Mouse (Mus musculus) layer of hippocampus, adult 9-10 months (tissue): ENCODE data around the gene Atp1a2.
"Not testable (repeated sequence)": the region's sequence is repeated elsewhere in the genome, so short reads cannot be mapped to it uniquely, and the experiment has no call there.

ENCODE experiments used
- DNase-seq: peaks from one replicate; pipeline ENCODE4 v3.0.0; 2022; ENCODE audit warnings: low spot score

The Atp1a2 gene

DNA sequence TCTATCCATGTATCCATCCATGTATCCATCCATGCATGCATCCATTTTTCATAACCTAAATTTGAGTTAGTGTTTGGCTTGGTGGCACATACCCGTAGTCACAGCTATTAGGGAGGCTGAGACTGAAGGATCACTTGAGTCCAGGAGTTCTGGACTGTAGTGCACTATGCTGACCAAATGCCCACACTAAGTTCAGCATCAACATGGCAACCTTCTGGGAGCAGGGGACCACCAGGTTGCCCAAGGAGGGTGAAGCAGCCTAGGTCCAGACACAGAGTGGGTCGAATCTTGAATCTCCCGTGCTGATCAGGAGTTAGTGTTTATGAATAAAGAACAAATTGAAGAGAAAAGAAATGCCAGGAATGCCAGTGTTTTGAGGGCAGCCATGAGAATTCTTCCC, 26.7 kb downstream of the Atp1a2 start:
- no peak for DNase-seq

DNA sequence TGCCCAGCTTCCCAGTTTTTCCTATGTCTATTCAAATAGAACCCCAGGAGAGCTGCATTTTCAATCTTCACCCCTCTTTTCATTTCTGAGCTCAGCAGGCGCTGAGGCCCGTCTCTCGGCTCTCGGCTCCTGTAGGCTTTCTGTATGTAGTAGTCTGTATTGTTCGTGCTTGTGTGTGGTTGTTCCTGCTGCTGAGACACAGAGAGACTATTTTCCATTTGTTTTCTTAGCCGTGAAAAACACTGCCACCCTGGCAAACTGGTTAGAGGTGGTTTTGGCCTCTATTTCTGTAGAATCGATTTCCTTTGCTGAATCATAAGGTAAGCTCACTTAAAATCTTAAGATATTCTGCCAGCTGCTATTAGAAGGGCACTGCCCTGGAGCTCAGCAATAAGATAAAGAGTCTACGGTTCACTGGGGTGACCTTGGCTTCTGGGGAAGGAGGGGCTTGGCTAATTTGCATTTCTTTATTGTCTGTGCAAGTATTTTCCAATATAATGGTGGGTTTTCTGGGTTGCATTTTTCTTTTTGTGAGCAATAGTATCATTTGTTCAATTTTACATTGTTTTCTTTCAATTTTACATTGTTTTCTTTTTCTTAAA, 36.3 kb downstream of the Atp1a2 start, which contains the start of gene Igsf8:
Gene Igsf8 (plus strand): TSS at position 165 of the 602 bp plus-strand sequence.
- no peak for DNase-seq

DNA sequence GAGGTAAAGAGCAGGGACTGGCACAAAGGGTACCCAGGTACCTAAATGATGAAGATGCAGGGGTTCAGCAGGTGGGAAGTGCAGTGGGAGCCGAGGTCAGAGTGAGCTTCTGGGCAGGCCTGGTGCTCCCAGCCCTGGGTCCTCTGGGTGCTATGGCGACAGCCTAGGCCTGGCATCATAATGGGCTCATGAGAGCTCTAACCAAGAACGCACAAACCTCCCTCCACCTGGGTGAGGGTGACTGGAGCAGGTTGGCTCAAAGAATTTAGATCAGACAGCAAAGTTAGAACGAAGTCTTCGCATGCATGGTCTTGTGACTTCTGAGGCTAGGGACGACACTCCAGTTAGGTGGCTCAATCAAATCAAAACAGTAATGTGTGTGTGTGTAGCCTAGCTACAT, 39.5 kb downstream of the Atp1a2 start, which contains the start of gene Atp1a4:
Gene Atp1a4 (minus strand): TSS at position 101 of the 400 bp plus-strand sequence.
- no peak for DNase-seq

DNA sequence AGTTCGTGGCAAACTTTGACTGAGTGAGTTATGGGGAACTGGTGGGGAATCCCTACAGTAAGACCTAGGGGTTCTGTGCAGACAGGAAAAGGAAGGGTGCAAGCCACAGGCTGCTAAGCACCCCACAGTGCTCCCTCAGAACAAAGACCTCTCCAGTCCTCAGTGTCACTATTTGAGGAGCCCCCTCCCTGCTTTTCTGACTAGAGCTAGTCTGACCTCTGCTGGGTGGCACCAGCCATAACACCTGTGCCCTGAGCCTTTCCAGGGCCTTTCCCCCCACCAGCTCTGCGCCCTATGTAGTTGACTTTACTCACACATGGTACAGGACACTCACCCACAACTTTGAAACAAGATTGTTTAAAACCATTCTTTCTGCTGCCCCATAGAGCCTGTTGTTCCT, 50.2 kb downstream of the Atp1a2 start:
- DNase-seq = no peak

DNA sequence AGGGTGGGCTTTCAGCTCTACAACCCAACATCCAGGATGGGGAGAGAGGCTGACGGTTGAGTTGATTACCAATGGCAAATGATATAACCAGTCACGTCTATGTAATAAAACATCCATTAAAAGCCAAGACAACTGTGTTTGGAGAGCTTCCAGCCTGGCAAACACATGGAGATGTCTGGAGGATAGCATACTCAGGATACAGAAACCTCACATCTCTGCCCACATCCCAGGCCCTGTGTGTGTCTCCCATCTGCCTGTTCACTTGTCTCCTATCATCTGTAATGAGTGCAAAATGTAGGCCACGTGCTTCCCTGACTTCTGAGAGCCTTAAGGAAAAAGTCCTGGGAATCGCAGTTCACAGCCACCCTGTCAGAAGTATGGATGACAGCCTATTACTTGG, 50.6 kb downstream of the Atp1a2 start:
- DNase-seq = peak; percentile 27

DNA sequence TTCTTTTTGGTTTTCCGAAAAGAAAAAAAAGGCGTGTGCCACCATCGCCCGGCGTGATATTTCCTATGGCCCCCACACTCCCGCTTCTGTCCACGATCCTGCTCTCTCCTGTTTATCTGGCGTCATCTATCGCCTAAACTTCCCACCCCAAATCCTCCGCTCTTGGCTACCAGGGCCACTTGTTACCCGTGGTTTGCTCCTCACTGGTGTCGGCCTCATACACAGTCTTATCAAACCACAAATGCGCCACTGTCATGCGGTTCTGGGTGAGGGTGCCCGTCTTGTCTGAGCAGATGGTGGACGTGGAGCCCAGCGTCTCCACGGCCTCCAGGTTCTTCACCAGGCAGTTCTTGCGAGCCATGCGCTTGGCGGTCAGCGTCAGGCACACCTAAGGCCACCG, 53.2 kb downstream of the Atp1a2 start:
- not testable (repeated sequence) for DNase-seq

DNA sequence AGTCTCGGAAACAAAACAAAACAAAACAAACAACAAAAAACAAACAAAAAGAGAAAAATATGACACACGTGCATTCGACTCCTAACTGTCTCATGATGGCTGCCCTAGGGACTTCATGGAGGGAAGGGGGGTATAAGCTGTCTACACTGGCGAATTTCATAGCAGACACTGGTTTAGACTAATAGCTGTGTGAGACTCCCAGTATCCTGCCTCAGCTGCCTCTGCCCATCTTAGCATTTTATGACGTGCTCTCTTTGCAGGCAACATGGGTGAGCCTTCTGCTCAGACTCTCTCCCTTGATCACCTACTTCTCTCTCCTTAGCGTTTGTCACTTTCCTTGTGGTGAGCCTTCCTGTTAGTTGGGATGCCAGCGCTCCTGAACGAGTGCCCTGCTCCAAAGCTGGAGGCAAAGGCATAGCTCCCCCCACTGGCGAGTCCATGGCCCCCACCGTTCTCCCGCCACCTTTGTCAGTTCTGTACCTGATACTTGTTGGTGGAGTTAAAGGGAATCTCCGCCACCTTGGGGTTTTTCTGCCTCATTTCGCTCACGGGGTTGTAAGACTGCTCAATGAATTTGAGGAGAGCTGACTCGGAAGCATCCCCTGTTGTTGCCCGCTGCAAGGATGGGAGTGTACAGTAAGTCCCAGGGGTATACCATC, 54.2 kb downstream of the Atp1a2 start:
- no peak for DNase-seq

DNA sequence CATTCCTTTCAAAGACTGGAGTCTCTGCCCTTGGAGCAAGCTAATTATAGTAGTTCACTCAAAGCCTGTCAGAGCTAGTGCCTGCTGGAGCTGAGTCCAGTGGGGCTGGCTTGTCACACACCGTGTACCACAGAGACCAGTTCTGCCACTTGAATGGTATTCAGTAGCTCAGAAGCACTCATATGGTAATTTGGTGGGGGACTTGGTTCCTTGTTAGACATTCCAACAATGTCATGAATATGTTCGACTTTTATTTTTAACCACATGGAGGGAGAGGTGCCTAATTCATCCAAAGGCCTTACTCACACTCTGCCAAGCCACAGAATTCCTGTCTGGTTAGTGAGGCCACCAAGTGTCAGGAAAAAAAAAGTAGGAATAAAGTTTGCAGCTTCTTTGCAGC, 55.5 kb downstream of the Atp1a2 start:
- no peak for DNase-seq

DNA sequence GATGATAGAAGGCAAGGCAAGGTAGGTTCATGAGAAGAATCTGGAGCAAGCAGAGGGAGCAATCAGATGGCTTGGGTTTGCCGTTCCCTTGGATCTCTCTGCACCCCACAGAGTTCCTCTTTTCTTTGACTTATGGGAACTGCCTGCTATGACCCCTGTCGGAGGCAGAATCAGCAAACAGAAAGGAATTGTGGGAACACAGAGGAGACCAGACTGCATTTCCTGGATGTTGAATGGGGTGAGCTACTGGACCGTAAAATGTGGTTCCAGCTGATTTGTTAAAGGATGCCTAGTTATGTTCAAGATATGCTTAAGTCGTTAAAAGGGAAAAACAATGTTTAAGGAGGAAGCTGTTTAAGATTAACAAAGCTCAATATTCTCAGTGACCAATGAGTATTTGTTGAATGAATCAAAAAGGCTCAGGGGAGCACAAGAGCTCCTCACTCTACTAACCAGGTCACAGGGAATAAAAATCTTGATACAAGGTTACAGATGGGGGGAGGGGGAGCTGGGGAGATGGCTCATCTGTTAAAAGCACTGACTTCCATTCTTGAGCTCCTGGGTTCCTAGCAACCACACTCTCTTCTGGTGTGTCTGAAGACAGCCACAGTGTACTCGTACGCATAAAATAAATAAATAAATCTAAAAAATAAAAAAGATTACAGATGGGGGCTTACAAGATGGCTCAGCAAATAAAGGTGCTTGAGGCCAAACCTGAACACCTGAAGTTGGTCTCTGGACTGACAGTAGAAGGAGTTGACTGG, 56.7 kb downstream of the Atp1a2 start:
- no peak for DNase-seq

DNA sequence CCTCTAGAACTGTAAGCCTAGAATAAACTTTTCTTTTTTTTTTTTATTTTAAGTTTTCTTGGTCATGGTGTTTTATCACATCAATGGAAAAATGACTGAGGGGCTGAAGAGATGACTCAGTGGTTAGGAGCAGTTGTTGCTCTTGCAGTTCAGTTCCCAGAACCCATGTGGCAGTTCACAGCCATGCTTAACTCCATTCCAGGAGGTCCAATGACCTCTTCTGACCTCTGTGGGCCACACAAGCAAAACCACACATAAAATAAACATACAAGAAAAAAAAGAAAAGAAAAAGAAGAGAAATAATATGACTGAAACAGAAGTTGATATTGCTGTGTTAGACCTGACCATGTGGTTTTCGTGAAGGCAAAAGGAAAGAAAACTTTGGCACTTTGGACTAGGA, 68.6 kb downstream of the Atp1a2 start:
- DNase-seq = no peak

DNA sequence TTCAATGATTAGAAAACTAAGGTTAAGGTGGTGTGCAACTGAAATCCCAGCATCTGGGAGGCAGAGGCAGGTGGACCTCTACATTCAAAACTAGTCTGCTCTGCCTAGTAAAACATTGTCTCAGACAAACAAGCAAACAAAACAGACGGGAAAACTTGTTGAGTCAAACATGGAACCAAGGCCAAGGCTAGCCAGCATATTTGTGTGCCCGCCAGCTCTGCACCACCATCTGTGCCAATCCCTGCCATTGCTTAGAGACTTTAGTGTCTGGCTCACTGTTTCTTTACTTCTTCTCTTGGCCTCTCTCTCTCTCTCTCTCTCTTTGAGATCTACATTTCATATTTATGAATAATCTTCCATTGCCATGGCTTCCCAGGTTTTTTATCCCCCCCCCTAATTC, 69.7 kb downstream of the Atp1a2 start:
- DNase-seq = no peak
